Mouse (Mus musculus) urinary bladder, postnatal 25 days (tissue): ENCODE measurements at regions not wholly inside any gene's neighbourhood (a gene's known extent, or its start where the extent isn't known, plus 50 kb on each side); places are given as distances from the start of the nearest gene placed in this dataset.

Experiments
- DNase-seq: peaks from one replicate; pipeline ENCODE4 v3.0.0; 2022; ENCODE audit warnings: low spot score

GRCm38 (mm10) chr6:51754239-51754681 lies 230.6 kb downstream of the Snx10 start:
- no peak for DNase-seq

GRCm38 (mm10) chr6:51757131-51757530 lies 233.4 kb downstream of the Snx10 start:
- DNase-seq = no peak

- no peak for DNase-seq
Measured at GRCm38 (mm10) chr6:51757746-51758145, 234.0 kb downstream of the Snx10 start.

- no peak for DNase-seq
Measured at GRCm38 (mm10) chr6:51758781-51759180, 235.1 kb downstream of the Snx10 start.

- DNase-seq = no peak
Measured at GRCm38 (mm10) chr6:51760372-51760771, 236.7 kb downstream of the Snx10 start.

- peak; percentile 21 for DNase-seq
Measured at GRCm38 (mm10) chr6:51761506-51761905, 237.8 kb downstream of the Snx10 start.

GRCm38 (mm10) chr6:51766482-51766881 lies 242.8 kb downstream of the Snx10 start:
- no peak for DNase-seq

- no peak for DNase-seq
Measured at GRCm38 (mm10) chr6:51767582-51768341, 244.1 kb downstream of the Snx10 start.

- DNase-seq = no peak
Measured at GRCm38 (mm10) chr6:51771001-51771400, 241.3 kb downstream of the Skap2 start.

- DNase-seq = no peak
Measured at GRCm38 (mm10) chr6:51771424-51771823, 240.9 kb downstream of the Skap2 start.

- no peak for DNase-seq
Measured at GRCm38 (mm10) chr6:51774771-51775170, 237.6 kb downstream of the Skap2 start.

GRCm38 (mm10) chr6:51785615-51786014 lies 226.7 kb downstream of the Skap2 start:
- no peak for DNase-seq

- no peak for DNase-seq
Measured at GRCm38 (mm10) chr6:51786836-51787235, 225.5 kb downstream of the Skap2 start.

GRCm38 (mm10) chr6:51788156-51788555 lies 224.2 kb downstream of the Skap2 start:
- no peak for DNase-seq

GRCm38 (mm10) chr6:51790293-51790692 lies 222.1 kb downstream of the Skap2 start:
- DNase-seq = no peak

- DNase-seq = no peak
Measured at GRCm38 (mm10) chr6:51790693-51791092, 221.7 kb downstream of the Skap2 start.

- peak; percentile 16 for DNase-seq
Measured at GRCm38 (mm10) chr6:51795300-51795699, 217.0 kb downstream of the Skap2 start.

GRCm38 (mm10) chr6:51798577-51799240 lies 213.6 kb downstream of the Skap2 start:
- DNase-seq = no peak

GRCm38 (mm10) chr6:51805656-51806055 lies 206.7 kb downstream of the Skap2 start:
- DNase-seq = no peak
